Mouse (Mus musculus) brain, adult 2 months (tissue): Measurements from ENCODE around the gene Serpina3f.

ENCODE experiments used
- DNase-seq: peaks from one replicate; pipeline ENCODE4 v3.0.0; 2011; ENCODE audit warnings: low read depth, low spot score

Gene Serpina3f

DNA sequence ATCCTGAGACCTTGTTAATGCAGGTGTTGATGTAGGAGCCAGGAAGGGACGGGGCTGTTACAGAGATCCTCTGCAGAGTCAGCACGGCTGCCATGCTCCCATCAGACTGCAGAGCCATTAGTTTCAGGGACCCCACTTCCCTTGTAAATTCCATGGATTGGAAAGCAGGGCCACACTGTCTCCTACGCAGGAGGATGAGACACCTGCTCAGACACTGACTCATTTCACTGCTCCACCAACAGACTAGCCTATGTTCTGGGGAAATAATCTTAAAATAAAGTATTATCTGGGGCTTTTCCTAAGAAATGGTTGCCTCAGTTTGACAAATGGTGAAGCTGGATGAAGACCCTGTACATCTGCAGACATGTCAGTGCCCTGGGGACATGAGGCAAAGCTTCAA, 33.9 kb downstream of the Serpina3f start:
- peak; percentile 58 for DNase-seq

- no peak for DNase-seq
Measured at GRCm38 (mm10) chr12:104261041-104261440, 46.7 kb downstream of the Serpina3f start.

DNA sequence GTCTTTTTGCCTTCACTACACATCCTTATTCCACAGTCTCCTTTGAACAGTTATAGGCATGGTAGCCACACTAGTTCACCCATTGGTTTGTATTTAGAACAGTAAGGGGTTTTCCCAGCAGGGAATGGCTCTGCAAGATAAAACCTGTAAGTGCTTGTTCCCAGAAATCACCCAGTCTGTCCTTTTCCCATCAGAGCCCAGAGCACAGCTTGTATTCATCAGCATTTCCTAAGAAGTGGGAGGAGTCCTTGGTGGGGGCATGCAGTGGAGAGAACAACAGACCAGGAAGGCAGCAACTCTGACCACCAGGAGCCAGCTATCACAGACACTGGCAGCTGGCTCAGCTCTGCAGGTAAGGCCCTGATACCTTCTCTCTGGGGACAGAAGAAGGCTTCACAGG, 48.5 kb downstream of the Serpina3f start, which contains the start of gene Serpina3i:
Gene Serpina3i, plus strand, starts transcription at position 260 of the 400 bp plus-strand sequence.
- no peak for DNase-seq

DNA sequence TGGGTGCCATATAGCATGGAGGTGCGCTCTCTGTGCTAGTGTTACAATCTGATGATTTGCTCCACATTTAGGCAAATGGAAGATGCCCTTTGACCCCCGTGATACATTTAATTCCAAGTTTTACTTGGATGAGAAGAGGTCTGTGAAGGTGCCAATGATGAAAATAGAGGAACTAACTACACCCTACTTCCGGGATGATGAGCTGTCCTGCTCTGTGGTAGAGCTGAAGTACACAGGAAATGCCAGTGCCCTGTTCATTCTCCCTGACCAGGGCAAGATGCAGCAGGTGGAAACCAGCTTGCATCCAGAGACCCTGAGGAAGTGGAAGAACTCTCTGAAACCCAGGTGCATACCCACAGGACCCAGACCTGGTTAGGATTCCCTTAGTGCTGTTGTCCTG, 52.0 kb downstream of the Serpina3f start:
- DNase-seq, result no peak
